Mouse (Mus musculus) c-Kit-positive CD71-negative TER-119-negative erythroid progenitor cells, embryonic 14.5 days (primary cell): ENCODE data around the gene Wdr24.
A peak's percentile ranks its signal among the peaks of the same experiment; 100 is the strongest.
"Not testable (repeated sequence)": the region's sequence is repeated elsewhere in the genome, so short reads cannot be mapped to it uniquely, and the experiment has no call there.

ENCODE experiments used
- DNase-seq: peaks from one replicate; pipeline ENCODE4 v3.0.0-alpha.2; 2013; ENCODE audit warnings: low read depth

Wdr24 gene

DNA sequence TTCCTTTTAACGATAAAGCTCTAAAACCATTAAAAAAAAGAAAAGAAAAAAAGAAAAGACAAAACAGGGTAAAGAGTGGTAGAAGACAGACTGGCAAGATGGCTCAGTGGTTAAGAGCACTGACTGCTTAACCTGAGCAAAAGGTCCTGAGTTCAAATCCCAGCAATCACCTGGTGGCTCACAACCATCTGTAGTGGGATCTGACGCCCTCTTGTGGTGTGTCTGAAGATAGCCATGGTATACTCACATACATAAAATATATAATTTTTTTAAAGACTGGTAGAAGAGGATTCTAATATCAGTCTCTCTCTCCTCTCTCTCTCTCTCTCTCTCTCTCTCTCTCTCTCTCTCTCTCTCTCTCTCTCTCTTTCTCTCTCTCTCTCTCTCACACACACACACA is 16.0 kb upstream of the Wdr24 start:
- not testable (repeated sequence) for DNase-seq

DNA sequence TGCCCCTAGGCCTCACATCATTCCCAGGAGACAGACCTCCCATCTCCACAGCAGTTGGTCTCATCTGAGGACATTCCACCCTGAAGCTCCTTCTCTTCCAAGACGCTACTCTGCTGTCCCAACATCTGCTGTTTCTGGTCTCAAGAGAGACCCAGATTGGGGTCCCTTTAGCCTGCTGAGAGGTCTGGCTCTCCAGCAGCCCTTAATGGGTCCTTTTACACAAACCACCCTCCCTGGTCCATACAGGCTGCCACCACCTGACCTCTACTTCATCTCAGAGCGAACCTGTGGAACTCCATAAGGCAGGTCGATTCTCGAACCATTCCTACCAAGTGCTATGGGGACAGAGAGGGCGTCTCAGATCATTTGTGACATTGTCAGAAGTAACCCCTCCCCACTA is 15.4 kb upstream of the Wdr24 start:
- no peak for DNase-seq

DNA sequence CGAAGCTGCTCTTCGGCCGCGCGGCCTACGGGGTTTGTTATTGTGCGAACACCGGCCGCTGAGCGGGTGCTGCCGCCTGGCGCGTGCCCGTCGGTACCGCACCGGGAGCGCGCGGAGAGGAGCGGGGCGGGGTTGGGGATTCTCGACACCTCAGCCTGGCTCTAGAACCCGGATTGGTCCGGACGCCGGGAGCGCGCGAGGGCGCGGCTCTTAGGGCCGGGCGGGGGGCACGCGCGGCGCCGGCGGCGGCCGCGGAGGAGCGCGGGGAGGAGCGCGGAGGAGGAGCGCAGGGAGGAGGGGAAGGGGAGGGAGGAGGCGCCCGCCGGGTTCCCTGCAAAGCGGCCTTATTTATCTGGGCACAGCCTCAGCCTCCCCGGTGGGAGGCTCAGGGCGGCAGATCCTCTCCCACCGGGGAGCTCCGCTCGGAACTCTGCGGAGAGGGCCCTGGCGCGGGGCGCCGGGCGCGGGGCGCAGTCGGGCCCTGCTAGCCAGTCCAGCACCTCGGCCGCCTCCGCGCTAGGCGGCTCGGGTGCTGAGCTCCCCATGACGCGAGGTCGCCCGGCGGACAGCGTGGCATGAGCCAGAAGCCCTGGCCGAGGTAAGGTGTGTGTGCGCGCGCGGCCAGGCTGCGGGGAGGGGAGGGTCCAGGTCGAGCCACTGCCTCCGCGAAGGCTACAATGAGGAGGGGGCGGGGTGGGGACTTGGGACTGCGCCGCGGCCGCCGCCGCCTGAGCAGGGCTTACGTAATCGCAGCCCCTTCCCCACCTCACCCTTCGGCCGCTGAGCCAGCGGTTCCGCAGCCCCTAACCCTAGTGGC is 14.4 kb upstream of the Wdr24 start, which contains the start of gene Fbxl16:
Gene Fbxl16, plus strand, starts transcription at position 297 of the 817 bp plus-strand sequence.
- DNase-seq: no peak

DNA sequence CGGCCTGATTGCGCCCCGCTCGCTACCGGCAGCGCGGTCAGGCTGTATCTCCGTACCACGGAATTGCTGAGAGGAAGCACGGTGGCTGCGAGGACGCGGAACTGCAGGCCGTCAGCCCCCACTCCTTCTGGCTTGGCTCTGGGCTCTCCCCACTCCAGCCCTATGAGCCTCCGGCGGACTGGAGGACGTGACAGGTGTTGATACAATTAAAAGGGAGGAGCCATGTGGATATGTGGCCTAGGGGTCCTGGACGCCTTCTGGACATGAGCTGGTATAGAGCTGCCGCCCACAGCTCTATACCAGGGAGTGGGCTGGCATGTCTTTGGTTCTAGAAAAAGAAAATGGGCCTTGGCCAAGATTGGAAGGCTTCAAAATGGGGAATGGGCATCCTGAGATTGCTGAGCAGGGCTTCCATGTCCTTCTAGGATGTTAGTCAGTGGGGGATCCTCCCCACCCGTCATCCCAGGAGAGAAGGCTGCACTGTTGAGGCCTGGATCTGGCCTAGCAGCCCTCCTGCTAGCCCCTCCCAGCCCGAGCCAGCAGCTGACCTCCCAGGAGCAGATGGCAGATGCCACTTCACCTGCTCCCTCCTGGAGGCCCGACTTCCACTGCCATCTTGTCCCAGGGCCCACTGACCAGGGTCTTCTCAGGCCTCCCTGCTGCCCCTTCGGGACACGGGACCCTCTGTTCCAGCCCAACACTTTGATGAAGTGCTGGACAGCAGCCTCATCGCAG is 13.7 kb upstream of the Wdr24 start:
- DNase-seq: no peak

DNA sequence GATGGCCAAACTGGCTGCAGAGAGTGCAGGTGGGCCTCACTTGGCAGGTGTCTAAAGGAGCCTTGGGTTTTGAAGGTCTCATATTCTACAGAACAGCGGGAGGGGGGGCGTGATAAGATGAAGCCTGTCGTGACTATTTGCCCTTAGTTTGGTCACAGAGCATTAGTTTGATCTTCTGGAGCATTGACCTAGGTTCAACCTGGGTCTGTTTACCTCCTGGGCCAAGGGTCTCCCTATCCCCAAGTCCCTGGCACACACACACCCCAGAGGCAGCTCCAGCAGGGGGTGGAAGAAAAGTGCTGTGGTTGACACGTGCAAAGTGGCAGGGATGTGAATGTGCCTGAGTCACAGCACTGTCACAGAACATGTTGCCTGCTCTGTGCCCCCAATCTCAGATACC is 12.5 kb upstream of the Wdr24 start:
- DNase-seq: no peak

DNA sequence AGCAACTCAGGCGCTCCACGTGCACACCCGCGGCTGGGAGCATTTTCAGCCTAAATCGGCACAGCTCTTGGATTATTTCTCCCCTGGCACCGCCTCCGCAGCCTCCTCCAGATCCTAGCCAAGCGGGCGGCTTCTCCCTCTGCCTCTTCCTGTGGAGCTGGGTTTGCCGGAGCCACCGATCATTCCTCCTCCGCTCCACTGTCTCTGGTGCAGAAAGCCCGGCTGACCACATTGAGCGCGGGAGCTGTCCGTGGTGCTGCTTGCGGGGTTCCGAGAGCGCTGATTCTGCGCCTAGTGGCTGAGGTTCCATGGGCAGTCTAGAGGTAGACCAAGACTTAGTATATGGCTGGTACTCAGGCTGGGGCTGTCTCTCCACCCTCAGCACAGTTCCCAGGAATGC is 10.0 kb upstream of the Wdr24 start:
- DNase-seq: peak; percentile 80

DNA sequence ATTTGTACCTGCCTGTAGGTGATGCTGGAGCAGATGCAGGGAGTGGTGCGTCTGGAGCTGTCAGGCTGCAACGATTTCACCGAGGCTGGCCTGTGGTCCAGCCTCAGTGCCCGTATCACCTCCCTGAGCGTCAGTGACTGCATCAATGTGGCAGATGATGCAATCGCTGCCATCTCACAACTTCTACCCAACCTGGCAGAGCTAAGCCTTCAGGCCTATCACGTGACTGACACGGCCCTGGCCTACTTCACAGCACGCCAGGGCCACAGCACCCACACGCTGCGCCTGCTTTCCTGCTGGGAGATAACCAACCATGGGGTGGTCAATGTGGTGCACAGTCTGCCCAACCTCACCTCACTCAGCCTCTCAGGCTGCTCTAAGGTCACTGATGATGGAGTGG is 5.8 kb upstream of the Wdr24 start:
- no peak for DNase-seq

DNA sequence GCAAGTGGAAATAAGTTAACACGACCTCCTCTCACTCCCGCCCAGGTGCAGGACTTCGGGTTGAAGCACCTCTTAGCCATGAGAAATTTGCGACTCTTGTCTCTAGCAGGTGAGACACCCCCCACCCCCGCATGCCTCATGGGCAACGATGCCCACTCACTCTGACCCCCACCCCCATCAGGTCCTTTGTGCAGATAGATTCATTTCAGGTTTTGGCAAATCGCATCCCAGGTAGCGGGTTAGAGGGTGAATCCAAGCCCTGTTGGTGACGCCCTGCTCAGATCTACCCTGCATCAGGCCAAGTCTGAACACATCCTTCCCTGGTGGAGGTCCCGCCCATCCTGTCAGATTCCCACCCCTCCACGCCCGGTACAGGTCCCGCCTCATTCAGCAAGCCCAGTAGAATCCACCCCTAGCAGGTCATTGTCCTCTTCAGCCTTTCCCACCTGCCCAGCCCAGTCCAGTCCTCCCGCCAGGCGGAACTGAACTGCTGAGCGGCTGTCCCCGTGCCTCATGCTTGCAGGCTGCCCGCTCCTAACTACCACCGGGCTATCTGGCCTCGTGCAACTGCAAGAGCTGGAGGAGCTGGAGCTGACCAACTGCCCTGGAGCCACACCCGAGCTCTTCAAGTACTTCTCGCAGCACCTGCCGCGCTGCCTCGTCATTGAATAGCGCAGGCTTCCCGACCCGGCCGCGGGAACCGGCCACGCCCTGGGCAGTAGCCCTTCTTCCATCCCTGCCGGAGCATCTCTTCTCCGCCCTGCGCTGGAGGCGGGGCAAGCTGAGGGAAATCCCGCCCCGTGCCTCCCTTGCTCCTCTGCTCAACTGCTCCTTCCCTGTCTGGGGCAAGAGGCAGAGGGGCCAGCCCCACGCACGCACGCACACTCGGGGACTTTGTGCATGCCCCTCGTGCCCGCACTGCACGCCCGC is 4.3 kb upstream of the Wdr24 start:
- DNase-seq: no peak

DNA sequence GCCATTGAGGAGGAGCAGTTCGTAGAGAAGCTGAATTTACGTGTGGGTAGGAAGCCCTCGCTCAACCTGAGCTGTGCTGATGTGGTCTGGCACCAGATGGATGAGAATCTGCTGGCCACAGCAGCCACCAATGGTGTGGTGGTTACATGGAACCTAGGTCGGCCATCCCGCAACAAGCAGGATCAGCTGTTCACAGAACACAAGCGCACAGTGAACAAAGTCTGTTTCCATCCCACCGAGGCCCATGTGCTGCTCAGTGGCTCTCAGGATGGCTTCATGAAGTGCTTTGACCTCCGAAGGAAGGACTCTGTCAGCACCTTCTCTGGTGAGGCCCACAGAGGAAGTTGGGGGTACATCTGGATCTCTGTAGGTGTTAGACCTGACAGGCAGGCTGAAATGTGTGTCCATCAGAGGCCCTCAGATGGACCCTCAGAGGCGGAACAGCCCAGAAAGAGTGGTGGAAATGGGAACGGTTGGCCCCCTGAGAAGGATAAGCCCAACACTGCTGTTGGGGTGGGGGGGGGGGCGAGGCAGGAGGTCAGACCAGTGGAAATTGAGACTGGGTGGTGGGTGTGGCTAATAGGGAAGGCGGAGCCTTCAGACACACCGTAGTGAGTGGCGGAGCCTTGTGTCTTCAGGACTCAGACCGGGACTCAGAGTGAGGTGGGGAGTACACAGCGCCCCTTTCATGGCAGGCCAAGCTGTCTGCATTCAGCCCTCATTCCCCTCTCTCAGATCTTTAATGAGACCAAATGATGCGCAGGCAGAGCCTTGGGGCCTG is 1.1 kb downstream of the Wdr24 start:
- DNase-seq: no peak

DNA sequence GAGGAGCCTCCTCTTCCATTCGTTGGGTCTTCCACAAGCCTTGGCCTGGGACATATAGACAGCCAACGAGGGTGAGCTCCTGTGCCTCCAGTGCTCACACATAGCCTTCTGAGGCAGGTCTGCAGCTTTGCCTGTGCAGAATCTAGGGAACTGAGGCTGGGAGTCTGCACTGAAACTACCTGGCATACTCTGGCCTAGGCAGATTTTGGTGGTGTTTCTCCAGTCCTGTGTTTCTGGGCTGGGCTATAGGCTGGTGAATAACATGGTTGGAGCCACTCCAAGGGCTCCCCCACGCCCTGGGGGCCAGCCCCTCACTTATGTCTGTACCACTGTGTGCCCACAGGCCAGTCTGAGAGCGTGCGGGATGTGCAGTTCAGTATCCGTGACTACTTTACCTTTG is 1.9 kb downstream of the Wdr24 start:
- DNase-seq: no peak

DNA sequence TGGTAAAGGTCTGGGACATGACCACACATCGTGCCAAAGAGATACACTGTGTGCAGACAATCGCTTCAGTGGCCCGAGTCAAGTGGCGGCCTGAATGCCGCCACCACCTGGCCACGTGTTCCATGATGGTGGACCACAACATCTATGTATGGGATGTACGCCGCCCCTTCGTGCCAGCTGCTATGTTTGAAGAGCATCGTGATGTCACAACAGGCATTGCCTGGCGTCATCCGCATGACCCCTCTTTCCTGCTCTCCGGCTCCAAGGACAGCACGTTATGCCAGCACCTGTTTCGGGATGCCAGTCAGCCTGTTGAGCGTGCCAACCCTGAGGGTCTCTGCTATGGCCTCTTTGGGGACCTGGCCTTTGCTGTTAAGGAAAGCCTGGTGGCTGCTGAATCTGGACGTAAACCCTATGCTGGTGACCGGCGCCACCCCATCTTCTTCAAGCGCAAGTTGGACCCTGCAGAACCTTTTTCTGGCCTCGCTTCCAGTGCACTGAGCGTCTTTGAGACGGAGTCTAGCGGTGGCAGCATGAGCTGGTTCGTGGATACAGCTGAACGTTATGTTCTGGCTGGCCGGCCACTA is 2.6 kb downstream of the Wdr24 start:
- DNase-seq: no peak

DNA sequence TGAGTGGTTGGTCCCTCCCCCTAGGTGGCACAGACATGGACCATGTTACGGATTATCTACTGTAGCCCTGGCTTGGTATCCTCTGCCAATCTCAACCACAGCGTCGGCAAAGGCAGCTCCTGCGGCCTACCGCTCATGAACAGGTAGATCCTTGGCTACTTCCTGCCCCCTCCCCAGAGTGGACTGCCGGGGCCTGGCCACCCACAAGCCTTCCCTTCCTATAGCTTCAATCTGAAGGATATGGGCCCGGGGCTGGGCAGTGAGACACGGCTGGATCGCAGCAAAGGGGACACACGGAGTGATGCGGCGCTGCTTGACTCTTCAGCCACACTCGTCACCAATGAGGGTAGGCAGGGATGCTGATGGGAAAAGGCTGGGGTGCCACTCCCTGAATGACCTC is 3.6 kb downstream of the Wdr24 start:
- no peak for DNase-seq

DNA sequence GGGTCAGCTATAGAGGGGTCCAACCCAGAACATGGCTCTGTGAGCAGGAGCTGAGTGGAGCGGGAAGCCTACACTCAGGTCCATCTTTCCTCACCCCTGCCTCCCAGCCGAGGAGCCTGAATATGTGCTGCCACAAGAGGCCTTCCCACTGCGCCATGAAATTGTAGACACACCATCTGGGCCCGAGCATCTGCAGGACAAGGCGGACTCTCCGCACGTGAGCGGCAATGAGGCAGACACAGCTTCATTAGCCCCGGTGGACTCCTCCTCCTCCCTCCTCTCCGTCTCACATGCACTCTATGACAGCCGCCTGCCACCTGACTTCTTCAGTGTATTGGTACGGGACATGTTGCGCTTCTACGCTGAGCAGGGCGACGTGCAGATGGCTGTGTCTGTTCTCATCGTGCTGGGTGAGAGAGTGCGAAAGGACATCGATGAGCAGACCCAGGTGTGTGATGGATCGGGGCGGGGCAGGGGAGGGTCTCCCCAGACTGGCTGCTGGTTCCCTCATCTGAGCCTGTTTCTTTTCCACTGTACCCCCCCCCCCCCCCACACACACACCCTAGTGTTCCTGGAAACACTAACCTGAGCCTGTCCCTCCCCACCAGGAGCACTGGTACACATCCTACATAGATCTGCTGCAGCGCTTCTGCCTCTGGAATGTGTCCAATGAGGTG is 4.3 kb downstream of the Wdr24 start:
- no peak for DNase-seq

DNA sequence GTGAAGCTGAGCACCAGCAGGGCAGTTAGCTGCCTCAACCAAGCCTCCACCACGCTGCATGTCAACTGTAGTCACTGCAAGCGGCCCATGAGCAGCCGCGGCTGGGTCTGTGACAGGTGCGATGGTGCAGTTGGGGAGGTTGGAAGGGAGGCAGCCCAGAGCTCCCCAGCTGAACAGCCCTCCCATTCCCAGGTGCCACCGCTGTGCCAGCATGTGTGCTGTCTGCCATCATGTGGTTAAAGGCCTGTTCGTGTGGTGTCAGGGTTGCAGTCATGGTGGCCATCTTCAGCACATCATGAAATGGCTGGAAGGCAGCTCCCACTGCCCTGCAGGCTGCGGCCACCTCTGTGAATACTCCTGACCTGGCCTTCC is 4.8 kb downstream of the Wdr24 start:
- no peak for DNase-seq

DNA sequence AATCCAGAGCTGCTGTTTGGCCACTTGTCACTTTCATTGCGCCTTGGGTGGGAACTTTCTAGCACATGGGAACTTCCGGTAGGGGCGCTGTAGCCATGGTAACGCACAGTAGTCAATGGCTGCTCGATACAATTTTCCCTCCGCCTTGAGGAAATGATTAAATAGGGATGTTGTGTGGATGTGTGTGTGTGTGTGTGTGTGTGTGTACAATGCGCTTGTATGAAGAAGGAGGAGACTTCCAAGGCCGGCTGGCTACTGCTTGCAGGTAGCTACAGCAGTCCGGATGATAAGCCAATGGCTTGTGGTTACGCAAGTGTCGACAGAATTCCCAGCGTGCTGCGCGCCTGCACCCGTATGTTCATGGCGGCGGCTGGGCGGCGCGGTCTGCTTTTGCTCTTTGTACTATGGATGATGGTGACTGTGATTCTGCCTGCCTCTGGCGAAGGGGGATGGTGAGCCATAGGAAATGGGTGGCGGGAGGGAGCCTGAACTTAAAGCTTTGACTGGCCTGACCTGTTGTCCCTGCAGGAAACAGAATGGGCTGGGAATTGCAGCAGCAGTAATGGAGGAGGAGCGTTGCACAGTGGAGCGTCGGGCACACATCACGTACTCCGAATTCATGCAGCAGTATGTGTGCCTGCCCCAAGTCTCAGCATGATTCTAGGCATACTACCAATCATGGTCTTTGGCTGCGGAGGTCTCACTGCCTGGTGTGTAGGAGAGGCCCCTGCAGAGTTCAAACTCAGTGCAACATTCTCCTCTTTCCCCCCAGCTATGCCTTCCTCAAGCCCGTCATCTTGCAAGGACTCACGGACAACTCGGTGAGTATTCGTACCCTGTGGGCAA is 5.5 kb downstream of the Wdr24 start, which contains the start of gene Jmjd8:
Gene Jmjd8, plus strand, starts transcription at position 156 of the 846 bp plus-strand sequence.
- peak; percentile 67 for DNase-seq

DNA sequence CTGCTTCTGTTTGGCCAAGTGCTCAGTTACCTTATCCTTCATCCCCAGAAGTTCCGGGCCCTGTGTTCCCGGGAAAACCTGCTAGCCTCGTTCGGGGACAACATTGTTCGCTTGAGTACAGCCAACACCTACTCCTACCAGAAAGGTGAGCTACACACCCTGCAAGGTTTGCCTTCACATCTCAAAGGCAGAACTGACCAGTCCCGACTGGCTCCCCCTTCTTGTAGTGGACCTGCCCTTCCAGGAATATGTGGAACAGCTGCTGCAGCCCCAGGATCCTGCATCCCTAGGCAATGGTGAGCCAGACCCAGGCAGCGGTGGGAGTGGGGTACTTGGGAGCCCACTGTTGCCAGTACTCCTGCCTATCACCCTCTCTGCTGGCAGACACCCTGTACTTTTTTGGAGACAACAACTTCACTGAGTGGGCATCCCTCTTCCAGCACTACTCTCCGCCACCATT is 6.2 kb downstream of the Wdr24 start:
- no peak for DNase-seq

DNA sequence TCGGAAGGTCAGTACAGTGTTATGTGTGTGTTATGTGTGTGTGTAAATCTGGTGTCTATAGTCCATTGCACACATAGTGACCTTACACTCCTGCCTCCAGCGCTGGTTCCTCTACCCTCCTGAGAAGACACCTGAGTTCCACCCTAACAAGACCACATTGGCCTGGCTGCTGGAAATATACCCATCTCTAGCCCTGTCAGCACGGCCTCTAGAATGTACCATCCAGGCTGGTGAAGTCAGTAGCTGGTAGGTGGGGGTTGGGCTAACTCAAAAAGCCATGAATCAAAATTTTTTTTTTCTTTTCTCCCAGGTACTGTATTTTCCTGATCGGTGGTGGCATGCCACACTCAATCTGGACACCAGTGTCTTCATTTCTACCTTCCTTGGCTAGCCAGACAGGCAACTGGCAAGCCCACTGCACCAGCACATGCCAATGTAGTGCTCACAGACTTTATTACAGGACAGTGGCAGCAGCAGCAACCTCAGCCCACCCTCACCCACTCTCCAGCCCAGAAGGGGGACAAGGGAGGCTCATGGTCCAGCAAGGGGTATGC is 6.8 kb downstream of the Wdr24 start:
- DNase-seq: no peak

DNA sequence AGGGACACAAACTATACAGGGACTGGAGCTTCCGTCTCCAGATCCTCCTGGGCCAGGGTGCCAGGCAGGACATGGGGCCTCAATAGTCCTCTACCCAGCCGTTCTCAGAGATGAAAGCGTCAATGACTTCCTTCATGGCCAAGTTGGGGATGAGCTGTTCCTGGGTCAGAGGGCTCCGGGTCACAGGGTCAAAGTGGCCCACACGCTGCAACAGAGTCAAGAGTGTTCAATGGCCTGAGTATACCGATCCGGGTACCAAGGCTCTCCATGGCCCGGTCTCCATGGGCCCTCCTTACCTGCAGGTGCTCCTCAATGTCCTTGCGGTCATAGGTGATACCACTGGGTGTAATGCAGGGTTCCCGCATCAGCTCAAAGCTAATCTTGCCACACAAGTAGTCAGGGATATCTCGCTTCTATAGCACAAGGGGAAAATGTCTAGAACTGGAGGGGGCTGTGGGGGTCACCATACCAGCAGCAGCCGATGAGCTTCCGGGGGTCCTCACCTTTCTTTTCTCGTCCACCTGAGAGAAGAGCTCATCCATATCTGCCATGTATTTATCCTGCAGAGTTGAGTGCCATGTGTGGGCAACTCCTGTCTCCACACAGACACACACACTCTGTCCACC is 7.5 kb downstream of the Wdr24 start:
- DNase-seq: no peak
